Mouse (Mus musculus) kidney, postnatal 25 days (tissue): ENCODE data around the gene Dpp4.

Experiments used
- DNase-seq, 2 experiments: peaks; one replicate each; pipeline ENCODE4 v3.0.0; 2021; ENCODE audit warnings: mixed read lengths in 2 of 2

Dpp4 gene

DNA sequence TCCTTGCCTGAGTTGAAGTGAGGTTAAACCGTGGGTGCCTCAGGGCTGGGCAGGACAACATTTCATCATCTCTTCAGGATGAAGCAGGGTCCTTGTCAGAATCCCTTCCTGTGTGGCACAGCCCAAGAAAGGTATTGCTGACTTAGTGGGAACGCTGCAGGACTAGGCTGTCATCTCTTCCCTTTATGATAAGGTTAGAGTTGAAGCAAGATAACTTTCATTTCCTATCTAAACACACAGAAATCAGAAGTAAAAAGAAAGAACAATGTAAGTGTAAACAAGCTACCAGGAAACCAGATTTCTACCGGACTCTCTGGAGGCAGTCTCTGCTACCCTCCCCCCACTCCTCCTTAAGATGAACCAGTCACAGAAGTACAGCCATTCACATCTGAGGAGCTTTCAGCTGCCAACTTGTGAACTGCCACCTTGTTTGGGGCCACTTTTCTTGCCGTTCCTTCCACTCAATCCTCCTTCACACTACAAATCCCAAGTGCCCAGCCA is 3.3 kb downstream of the Dpp4 start:
- DNase-seq, result no peak

DNA sequence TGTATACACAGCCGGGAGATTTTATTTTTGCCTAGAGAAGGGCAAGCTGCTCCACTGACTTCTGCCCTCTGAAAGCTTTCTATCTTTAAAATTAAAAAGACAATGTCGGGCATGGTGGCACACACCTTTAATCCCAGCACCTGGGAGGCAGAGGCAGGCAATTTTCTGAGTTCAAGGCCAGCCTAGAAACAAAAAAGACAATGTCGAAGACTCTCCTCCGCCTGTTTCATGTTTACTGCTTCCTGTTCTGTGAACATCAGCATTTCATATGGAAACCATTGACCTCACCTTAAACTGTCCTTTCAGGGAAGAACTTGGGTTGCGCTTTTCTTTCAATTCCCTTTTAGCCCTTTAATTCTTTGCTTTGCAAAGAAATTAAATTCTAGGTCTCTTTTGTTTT is 3.8 kb downstream of the Dpp4 start:
- no peak for DNase-seq

DNA sequence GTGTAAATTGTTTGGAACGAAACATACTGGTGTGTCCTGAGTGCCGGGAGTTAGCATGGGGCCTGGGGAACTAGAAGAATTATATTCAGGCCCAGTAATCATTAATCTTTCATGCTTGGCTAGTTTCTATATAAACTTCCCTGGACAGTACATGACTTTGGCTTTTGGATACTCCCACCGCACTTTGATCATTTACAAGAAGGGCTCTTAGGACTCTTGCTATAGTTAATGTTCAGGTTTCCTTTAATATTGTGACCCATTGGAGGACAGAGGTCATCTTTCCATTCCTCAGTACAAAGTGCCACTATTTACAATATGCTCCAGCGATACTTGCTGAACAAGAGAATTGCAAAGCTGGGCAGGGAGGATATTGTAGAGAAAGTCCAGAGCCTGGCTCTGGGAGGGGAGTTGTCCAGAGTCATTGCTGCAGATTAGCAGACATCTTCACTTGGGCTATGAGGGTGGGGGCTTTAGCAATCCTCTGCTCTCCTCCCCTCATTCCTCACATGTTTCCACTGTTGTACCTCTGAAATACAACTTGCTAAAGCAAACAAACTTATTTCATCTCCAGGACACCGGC is 8.4 kb downstream of the Dpp4 start:
- no peak for DNase-seq

DNA sequence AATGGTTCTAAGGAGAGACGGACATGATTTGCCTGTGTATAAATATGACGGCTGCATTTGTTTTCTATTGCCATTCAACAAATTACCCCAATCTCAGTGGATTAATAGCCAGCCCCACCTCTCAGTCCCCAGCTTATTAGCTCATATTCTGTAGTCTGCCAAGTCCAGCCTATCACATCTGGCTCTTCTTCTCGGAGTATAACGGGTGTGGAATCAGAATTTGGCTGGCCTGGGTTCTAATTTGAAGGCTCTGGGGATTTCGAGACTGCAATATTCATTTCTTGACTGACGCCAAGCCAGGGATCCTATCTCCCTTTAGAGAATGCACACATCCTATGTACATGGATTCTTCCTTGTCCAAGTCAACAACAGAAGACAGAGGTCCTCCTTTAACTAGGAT is 11.0 kb downstream of the Dpp4 start:
- DNase-seq, result no peak

DNA sequence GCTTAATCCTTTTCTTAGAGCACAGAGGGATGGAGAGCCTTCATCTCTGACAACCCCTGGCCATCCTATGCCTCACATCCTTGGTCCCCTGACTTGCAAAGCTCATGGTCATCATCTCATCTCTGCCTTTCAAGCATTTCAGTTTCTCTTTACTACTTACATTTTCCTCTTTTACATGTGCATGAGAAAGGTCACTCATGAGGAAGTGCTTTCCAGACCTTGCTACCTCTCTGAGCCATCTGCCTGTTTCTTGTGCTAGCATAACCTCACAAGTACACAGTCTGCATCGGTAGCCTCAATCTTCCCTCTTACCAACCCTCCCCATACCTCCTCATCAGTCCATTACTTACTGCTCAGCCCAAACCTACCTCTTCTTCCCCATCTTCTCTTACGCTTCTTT is 12.2 kb downstream of the Dpp4 start:
- no peak for DNase-seq

DNA sequence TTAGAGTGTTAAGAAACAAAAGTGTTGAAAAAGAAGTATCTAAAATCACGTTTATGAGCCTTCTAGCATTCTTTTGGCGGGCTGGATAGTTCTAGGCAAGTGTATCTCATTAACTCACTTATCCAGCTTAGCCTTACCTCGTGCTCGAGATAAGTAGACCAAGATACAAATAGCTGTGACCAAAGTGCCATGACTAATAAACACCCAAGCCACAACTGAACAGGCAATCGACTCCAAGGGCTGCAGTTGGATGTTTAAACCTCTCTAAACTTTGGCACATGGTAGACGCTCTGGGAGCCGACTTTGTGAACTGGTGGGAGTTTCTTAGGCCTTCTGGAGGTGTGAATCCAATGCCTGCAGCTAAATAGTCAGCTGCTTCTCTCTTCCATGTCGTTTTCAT is 12.7 kb downstream of the Dpp4 start:
- no peak for DNase-seq

DNA sequence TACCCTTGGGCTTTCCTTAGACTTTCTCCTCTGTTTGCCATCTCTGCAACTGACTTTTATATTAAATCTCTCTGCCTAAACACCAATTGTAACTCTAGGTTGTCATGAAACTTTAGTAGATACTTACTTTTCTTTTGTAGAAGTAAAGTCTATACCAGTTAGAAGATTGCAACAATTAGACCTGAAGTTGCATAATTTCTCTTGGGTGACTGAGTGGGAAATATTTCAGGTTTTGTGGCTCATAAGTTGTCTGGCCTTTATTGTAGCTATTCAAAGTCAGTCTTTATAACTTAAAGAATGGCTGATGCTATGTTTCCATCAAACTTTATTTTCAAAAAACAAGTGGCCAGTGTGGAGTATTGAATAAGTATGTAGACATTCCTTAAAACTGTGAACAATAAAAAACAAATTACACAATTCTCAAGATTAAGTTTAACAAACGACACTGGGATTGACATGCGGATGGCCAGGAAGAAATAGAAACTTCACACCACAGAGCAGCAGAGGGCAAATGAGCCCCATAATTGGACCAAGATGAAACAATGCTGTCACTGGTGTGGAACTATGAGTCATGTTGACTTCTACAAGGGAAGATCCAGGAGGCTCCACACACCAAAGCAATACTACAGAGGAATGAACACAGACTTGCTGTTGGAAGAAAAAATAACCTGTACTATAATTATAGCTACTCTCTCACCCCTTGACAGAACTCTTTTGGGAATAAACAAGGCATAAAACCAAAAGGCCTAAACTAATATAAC is 13.7 kb downstream of the Dpp4 start:
- no peak for DNase-seq

DNA sequence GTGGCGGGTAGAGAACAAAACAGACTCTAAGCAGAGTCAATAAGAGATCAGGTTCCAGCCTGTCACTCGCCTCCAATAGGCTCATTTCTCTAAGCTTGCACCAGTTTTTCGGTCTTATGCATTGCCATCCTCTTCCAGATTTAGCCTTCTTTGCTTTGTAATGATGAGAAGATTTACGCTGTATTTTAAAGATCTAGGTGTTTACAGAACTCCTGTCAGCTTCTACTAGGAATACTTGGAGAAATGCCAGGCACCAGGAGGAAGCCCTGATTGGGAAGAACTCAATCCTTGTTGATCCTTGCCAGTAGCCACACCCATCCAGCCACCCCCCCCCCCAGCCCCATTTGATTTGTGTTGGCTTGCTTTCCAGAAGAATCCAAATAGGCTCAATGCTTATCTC is 14.4 kb downstream of the Dpp4 start:
- DNase-seq, result no peak

DNA sequence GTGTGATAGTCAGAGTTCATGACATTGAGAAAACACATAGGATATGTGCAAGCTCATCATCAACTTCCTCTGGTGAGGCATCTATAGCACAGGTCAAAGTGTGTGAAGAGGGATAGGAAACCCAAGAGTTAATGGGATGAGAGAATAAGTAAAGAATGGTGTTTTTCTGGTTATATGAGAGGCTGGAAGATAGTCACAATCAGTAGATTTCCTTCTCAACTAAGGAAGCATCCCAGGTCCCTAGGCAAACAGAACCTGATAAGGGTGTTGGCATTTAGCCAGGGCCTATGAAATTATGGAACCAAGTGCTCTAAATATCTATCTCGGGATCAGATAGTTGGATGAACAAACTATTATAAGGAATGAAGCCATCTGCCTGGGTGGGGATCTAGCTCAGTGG is 15.2 kb downstream of the Dpp4 start:
- DNase-seq, result no peak

DNA sequence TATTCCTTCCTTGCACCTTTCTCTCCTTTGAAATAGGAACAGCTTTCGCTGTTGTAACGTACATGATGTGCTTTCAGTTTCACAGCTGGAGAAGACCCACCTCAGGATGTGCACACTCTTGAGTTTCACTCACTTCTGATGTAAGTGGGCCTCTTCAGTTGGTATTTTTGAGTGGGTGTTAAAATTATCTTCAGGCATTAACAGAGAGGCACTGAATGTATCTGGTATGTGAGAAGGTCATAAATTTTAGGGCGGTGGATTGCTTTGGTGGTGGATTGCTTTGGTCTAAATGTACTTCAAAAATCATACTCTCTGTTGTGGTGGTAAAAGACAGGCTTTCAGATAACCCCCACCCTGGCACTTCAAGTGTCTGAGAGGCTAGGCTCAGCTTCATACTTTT is 17.2 kb downstream of the Dpp4 start:
- no peak for DNase-seq

DNA sequence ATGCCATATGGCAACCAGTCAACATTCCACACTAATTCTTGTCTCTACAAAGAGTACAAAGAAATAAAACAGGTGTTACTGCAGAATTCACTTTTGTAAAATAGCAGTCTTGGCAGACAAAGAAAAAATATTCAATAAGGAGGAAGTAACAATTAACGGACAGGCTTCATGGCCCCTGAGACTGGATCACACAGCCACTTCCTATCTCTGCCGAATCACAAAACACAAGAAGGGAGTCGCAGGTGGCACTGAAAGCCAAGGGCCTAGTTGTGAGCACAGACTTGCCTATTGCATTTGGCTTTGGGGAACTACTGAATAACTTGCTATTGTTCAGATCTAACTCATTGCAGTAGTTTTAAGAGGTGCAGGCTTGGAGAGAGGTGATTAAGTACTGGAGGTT is 19.9 kb downstream of the Dpp4 start:
- no peak for DNase-seq

DNA sequence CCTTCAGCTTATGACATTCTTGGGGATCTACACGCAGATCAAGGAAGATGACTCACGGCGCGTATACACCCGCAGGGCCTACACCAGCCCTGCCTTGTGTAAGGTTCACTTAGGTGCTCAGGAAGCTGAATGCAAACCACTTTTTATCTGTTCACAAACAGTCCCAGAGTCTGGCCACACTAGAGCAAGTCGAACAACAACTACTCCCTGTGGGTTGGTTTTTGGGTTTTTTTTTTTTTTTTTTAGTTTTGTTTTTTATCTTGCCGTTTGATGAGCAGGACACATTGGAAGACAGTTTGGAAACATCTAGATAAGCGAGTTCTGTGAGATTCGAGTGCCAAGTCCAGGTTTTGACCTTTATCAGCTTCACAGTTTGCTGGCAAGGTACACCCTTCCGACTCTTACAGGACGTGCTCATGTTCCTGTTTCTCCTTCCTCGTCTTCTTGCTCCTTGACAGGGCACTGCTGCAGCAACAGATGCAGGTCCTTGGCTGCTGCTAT is 21.0 kb downstream of the Dpp4 start:
- DNase-seq, result no peak

DNA sequence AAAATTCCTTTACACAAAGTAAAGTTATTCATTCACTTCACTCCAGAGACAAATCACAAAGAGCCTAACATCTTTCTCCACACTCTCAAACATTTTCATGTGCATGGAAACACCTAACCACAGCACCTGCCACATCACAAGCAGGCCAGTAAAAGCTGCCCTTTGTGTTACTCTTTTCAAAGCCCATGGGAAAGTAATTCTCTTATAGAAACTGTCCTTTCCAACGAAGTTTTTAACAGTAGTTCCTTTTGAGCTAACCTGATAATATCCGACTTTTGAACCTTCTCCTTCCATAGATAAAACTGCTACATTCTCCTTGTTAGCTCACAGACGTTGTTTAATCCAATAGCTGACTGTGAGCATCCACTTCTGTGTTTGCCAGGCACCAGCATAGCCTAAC is 21.7 kb downstream of the Dpp4 start:
- DNase-seq, result no peak

DNA sequence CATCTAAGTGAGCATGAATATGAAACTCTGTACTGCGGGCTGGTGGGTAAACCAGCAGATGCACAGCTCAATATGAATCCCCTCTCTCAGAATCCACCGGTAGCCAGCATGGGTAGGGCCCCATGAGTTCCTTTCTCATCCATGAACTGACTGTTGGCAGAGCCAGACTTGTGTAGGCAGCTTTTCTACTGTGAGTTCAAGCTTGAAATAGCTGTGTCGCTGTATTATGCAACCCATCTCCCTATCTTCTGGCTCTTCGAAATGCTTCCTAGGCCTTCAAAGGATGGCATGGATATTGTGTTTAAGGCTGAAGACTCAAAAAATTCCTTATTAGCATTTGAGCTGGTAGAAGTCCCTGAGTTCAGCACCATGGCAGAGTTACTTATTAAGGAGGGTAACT is 23.2 kb downstream of the Dpp4 start:
- DNase-seq, result no peak

DNA sequence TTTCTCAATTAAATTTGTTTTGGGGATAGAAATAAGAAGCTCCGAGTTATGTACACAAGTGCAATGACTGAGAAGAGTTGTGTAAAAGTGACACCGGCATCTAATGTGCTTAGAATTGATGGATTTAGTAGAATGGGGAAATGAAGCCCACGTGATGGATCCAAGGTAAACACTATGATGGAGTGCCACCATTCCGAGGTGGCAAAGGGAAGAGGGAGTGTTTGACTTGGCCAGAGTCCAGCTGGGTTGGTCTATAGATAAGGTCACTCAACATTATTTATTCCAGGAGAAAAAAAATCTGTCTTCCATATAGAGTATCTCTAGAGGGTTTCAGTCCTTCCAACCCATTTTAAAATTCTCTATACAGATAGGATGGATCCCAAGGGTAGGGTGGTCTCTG is 28.8 kb downstream of the Dpp4 start:
- DNase-seq, result no peak

DNA sequence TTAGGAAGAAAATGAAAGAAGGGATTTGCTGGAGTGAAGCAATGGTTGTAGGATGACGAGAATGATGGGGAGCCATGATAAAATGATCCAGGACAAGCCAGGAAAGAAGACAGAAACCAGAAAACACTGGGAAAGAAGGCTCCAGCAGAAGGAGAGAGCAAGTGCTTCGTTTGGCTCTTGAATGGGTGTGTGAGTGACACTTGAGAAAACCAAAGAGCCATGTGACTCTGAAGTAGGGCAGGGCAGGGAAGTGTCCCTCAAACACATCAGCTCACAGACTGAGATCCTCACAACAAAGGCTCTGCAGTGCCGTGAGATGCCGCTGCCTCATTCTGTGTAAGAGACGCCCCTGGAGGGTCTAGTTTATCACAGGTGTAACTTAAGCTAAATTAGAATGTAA is 29.6 kb downstream of the Dpp4 start:
- no peak for DNase-seq

DNA sequence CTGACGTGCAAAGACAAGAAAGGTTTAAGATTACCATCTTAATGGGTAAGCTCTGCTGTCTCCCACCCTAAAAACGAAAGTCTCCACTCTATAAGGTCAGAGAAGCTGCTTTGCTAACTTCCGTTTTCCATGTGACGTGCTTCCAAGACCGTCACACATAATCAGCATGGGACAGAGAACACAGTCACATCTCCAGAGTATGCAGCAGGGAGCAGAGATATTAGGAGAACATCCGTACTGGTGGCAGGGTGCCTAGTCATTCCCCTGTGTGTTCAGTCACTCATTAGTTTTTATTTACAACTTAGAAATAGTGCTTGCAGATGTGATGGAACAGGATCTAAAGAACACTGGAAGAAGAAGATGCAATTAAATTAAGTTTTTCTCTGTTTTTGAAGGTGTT is 30.3 kb downstream of the Dpp4 start:
- no peak for DNase-seq

DNA sequence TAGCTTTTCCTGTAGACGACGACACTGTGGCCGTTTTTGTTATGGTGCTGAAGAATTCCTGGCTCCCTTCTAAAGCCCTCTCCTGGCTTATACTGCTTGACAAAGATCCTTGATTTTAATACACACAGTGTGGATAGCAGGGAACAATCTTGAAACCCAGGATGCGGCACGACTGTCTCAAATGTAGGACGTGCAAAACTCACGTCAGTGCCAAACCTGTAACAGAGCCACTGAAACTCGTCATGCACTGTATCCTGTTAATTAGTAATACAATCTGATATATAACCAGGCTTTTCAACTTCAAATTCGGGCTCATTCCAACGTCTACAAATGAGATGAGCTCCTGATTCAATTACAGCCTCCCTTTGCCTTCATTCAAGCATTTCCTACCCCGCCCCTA is 38.3 kb downstream of the Dpp4 start:
- DNase-seq, result no peak

DNA sequence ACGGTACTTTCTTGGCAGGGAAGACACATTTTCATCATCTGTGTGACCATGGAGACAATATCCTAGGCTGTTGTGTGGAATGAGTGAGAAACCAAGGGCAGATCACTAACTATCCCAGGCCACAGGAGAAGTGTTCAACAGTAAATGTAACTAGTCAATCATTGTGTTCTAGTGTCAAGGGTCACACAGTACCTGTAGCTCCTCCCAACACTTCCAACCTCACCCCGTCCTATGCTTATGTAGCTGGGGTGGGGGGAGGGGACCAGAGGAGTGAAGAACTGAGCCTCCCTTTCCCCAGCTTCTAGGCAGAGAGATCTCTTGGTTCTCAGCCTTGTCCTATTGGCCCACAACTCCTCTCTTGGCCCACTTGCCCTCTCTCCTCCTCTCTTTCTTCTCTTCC is 42.0 kb downstream of the Dpp4 start:
- DNase-seq, result no peak

DNA sequence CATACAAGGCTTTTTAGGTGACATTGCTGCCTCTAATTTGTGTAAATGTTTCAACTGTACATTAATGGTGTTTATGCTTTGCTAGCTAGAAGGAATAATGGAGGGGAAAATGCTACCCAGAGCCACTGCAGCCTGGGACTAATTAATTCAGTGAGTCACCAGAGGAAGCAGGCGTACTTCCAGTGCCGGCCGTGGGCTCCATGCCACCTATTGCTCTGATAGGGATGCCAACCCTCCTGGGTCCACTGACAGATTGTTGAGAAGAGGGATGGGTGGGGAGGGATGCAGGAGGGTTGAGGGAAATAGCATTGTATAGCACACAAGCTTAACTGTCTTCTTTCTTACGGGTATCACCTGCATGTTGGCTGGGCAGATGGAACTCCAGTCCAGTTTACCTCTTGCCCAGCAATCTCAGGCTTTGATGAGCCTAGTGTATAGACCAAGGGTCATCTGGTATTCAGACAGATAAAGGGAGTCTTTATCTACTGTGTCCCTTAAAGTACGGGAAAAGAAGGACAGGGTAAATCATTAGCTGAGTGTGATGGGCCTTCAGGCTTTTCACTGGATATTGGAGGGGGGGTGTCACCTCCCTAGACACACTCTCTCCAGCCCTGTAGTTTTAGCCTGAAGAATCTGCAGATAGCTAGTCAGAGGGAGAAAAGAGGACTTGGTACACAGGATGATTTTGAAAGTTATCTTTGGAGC is 43.5 kb downstream of the Dpp4 start:
- DNase-seq, result no peak

DNA sequence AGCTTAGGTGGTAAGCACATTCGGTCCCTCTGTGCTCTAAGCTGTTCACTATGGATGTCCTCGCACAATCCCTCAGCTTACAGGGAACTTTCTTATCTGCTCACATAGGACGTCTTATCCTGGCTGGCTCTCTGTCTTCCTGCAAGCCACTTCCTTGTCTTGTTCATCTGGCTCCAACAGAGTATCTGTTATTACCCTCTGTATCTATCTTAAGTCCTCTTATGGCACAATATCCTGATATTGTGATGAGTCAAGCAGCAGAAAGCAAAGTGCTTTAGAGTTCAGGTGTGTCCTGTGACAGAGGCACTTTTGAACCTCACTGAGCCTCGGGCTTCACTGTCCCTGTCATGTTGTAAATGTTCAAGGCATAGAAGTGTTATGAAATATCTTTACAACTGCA is 48.4 kb downstream of the Dpp4 start:
- DNase-seq, result no peak

DNA sequence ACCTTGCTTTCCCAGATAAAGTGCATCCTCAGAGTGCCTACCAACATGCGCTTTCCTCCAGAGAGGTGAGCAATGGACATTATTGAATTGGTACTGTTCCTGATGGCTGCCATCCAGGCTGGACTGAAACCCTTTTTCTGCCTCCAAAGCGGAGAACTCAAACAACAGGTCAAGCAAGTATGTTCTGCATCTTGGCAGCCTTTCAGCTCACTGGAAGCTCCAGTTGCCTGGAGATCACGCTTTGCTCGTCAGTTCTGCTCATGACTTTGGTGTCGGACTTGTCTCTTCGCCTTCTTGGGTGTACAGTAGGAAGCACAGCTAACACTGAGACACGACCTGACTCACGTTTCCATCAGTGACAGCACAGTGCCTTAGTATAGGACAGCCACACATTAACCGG is 49.8 kb downstream of the Dpp4 start:
- peak in 1 of 2 experiments; percentile 10 for DNase-seq

DNA sequence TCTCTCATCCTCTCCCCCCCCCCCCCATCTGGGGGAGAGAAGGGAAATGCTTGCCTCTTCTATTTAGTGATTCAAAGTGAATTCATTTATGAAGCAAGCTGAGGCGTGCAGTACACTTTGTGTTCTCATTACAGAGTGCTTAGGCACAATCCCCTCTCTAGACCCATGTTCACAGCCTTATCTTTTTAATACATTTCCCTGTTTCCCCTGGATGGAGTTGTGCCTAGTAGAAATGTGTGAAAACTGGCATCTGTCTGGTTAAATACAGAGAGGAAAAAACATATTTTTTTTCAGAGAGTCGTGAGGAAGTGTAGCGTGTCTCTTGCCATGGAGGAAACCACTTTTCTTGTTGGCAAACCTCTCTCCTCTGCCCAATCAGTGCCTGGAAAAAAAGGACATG is 50.5 kb downstream of the Dpp4 start:
- no peak for DNase-seq

DNA sequence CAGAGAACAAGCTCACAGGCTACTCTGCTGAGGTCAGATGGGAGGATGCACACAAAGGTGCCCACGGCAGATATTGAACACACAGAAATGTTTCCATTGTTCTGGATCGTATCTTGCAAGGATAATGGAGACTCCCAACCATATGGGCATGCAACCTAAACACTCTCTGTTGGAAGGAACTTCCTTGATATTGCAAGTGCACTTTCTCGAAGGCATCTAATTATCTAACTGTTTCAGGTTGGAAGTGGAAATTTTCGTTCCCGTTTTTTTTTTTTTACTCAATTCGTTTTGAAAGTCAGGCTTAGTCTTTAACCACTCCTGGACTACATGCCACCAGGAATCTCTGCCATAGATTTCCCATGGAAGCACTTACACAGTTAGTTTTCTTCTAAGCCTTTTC is 51.2 kb downstream of the Dpp4 start:
- DNase-seq, result no peak
